ENCODE assay signal across 20 mouse cellular contexts in genomic region chr4:45638411-45638810, GRCm38 (mm10).
DNase-seq lines count a peak whose midpoint lies in the region; ATAC-seq and TF ChIP-seq lines count a peak whose summit lies in the region.
"Had no signal": no experiment of that assay in that cellular context is flagged by ENCODE, and none has a peak within 500 bp of the region (broad histone marks: within the 10 kb centered on the region; RNA-seq: fewer than 3 reads in every experiment).

No protein-coding gene starts in this region.

- no peak for ATAC-seq in forebrain, postnatal 0 days
- ATAC-seq in neural tube, embryonic 13.5 days (ENCODE audit: low read depth): no peak
- ATAC-seq in midbrain, postnatal 0 days (ENCODE audit: low FRiP score): no peak
- ATAC-seq: CD4-positive, CD25-positive, alpha-beta regulatory T cell, adult 4 months; intestine, postnatal 0 days had no signal

- H3K4me3 ChIP-seq in forebrain, embryonic 10.5 days: no peak overlapping the region
- H3K4me3 ChIP-seq in forebrain, postnatal 0 days (ENCODE audit: low read depth, low read length): no peak overlapping the region
- H3K4me3 ChIP-seq in neural tube, embryonic 13.5 days: no peak overlapping the region
- H3K4me3 ChIP-seq in midbrain, postnatal 0 days (ENCODE audit: low read depth, low read length): no peak overlapping the region
- H3K4me3 ChIP-seq: limb, embryonic 13.5 days; liver, embryonic 13.5 days; lung, embryonic 15.5 days; stomach, embryonic 15.5 days had no signal

- no peaks in the 10 kb centered on the region for H3K27me3 ChIP-seq in forebrain, embryonic 10.5 days (ENCODE audit: poor library complexity, severe bottlenecking)
- no peaks in the 10 kb centered on the region for H3K27me3 ChIP-seq in forebrain, postnatal 0 days (ENCODE audit: insufficient read depth, low read length)
- H3K27me3 ChIP-seq in neural tube, embryonic 13.5 days: peaks cover 4% of the 10 kb centered on the region; the same call in 1 of the 2 replicates
- no peaks in the 10 kb centered on the region for H3K27me3 ChIP-seq in midbrain, postnatal 0 days (ENCODE audit: insufficient read depth, low read length)
- H3K27me3 ChIP-seq: liver, embryonic 13.5 days; lung, embryonic 15.5 days; stomach, embryonic 15.5 days had no signal

- H3K36me3 ChIP-seq in forebrain, embryonic 10.5 days (replicated peaks): no peaks in the 10 kb centered on the region
- no peaks in the 10 kb centered on the region for H3K36me3 ChIP-seq in forebrain, postnatal 0 days (ENCODE audit: insufficient read depth)
- no peaks in the 10 kb centered on the region for H3K36me3 ChIP-seq in neural tube, embryonic 13.5 days
- H3K36me3 ChIP-seq in midbrain, postnatal 0 days (ENCODE audit: insufficient read depth, low read length): no peaks in the 10 kb centered on the region
- H3K36me3 ChIP-seq: limb, embryonic 13.5 days; liver, embryonic 13.5 days; lung, embryonic 15.5 days; stomach, embryonic 15.5 days had no signal

- H3K27ac ChIP-seq in forebrain, embryonic 10.5 days: peak overlapping the region; percentile 51; the same call in 1 of the 2 replicates
- H3K27ac ChIP-seq in forebrain, postnatal 0 days (ENCODE audit: low read depth, low read length): no peak overlapping the region
- H3K27ac ChIP-seq in neural tube, embryonic 13.5 days (replicated peaks): peak overlapping the region; percentile 86
- peak overlapping the region; percentile 72 for H3K27ac ChIP-seq in midbrain, postnatal 0 days (ENCODE audit: low read depth, low read length)
- H3K27ac ChIP-seq: kidney, postnatal 0 days; limb, embryonic 13.5 days; liver, embryonic 13.5 days; lung, embryonic 15.5 days; stomach, embryonic 15.5 days had no signal

- peaks cover 14% of the 10 kb centered on the region; the same call in 1 of the 2 replicates for H3K9me3 ChIP-seq in forebrain, embryonic 10.5 days
- H3K9me3 ChIP-seq in forebrain, postnatal 0 days (ENCODE audit: low read length): no peaks in the 10 kb centered on the region
- H3K9me3 ChIP-seq in neural tube, embryonic 13.5 days: 0 out of 2 replicates have a peak, but pooled peaks cover 7% of the 10 kb centered on the region
- H3K9me3 ChIP-seq in midbrain, postnatal 0 days (ENCODE audit: low read length): no peaks in the 10 kb centered on the region
- H3K9me3 ChIP-seq: liver, embryonic 13.5 days; lung, embryonic 15.5 days; stomach, embryonic 15.5 days had no signal

- WGBS in forebrain, embryonic 10.5 days: 26% methylated on average over 8 of the region's 8 CpGs
- WGBS in forebrain, postnatal 0 days: 27% methylated on average over 8 of the region's 8 CpGs
- 50% methylated on average over 8 of the region's 8 CpGs for WGBS in neural tube, embryonic 13.5 days
- WGBS in midbrain, postnatal 0 days: 17% methylated on average over 8 of the region's 8 CpGs

- TF ChIP-seq CTCF in forebrain, postnatal 0 days (IDR thresholded peaks at IDR 0.05; ENCODE audit: low read depth): no peak
- TF ChIP-seq CTCF in midbrain, postnatal 0 days (IDR thresholded peaks at IDR 0.05): no peak

- no peak overlapping the region for H3K9ac ChIP-seq in forebrain, postnatal 0 days
- no peak overlapping the region for H3K9ac ChIP-seq in neural tube, embryonic 13.5 days
- H3K9ac ChIP-seq in midbrain, postnatal 0 days (replicated peaks; ENCODE audit: low read length, poor library complexity, severe bottlenecking): no peak overlapping the region
- H3K9ac ChIP-seq: limb, embryonic 13.5 days; liver, embryonic 13.5 days; lung, embryonic 15.5 days; stomach, embryonic 15.5 days had no signal

- H3K4me2 ChIP-seq in forebrain, postnatal 0 days (ENCODE audit: low read depth): no peak overlapping the region
- H3K4me2 ChIP-seq in neural tube, embryonic 13.5 days: no peak overlapping the region
- no peak overlapping the region for H3K4me2 ChIP-seq in midbrain, postnatal 0 days (ENCODE audit: low read depth, low read length, poor library complexity, severe bottlenecking)
- H3K4me2 ChIP-seq: limb, embryonic 13.5 days; liver, embryonic 13.5 days; lung, embryonic 15.5 days; stomach, embryonic 15.5 days had no signal

- no peak for DNase-seq in forebrain, embryonic 10.5 days (ENCODE audit: extremely low spot score, low spot score)
- DNase-seq in forebrain, postnatal 0 days: no peak
- no peak for DNase-seq in neural tube, embryonic 10.5 days (ENCODE audit: extremely low spot score, low spot score)
- DNase-seq in midbrain, postnatal 0 days (ENCODE audit: low spot score): no peak
- DNase-seq in cerebellum, postnatal 36 days: no peak
- DNase-seq in frontal cortex, postnatal 25 days (ENCODE audit: low spot score in 2 of 2): no peak
- DNase-seq in spleen, adult 18-20 months: no peak
- DNase-seq: cerebellum, adult 8-10 months; gastrocnemius, postnatal 25 days; liver, embryonic 13.5 days; lung, postnatal 4 days; thymus, adult 18-20 months; thymus, postnatal 4 days had no signal

- H3K4me1 ChIP-seq in forebrain, embryonic 10.5 days: peaks cover 25% of the 10 kb centered on the region
- H3K4me1 ChIP-seq in forebrain, postnatal 0 days (ENCODE audit: insufficient read depth): peaks cover 19% of the 10 kb centered on the region
- peaks cover 38% of the 10 kb centered on the region for H3K4me1 ChIP-seq in neural tube, embryonic 13.5 days (replicated peaks)
- peaks cover 19% of the 10 kb centered on the region; the same call in 1 of the 2 replicates for H3K4me1 ChIP-seq in midbrain, postnatal 0 days (ENCODE audit: insufficient read depth, low read length)
- H3K4me1 ChIP-seq: liver, embryonic 13.5 days; stomach, embryonic 15.5 days had no signal
